Mouse (Mus musculus) liver, embryonic 16.5 days (tissue): ENCODE data around the gene Eml6. TPM values are rescaled to one million over a fixed set of nuclear protein-coding genes. Genes with fewer than 3 reads are reported as not detected.
A peak's percentile ranks its signal among the peaks of the same experiment; 100 is the strongest.

Experiments
- ATAC-seq: fragments of 200-750 bp; cut with Nextera tagmentation; 2 replicates; pipeline ENCODE4 v1.8.0; 2017; ENCODE audit warnings: low read depth, mild to moderate bottlenecking, moderate number of reproducible peaks, moderate library complexity
- H3K27ac ChIP-seq: fragments of 300-500 bp; sonication (generic); 2 replicates; pipeline ENCODE4 v1.5.1; 2014; ENCODE audit warnings: mild to moderate bottlenecking, low read length
- H3K27me3 ChIP-seq: fragments of 300-500 bp; sonication (generic); 2 replicates; pipeline ENCODE4 v1.6.1; 2014; ENCODE audit warnings: low read depth, low read length, mixed read lengths; ENCODE audit not compliant: control insufficient read depth, insufficient read depth
- H3K36me3 ChIP-seq: fragments of 300-500 bp; sonication (generic); 2 replicates; pipeline ENCODE4 v1.6.1; 2014; ENCODE audit warnings: mild to moderate bottlenecking; ENCODE audit not compliant: control insufficient read depth, insufficient read depth
- H3K4me1 ChIP-seq: fragments of 300-500 bp; sonication (generic); 2 replicates; pipeline ENCODE4 v1.6.1; 2014; ENCODE audit warnings: low read depth, low read length, mixed read lengths; ENCODE audit not compliant: control insufficient read depth
- H3K4me2 ChIP-seq: fragments of 300-500 bp; sonication (generic); 2 replicates; pipeline ENCODE4 v1.6.1; 2014; ENCODE audit warnings: low read depth, low read length, mixed read lengths
- H3K4me3 ChIP-seq: fragments of 300-500 bp; sonication (generic); 2 replicates; pipeline ENCODE4 v1.5.1; 2014; ENCODE audit warnings: low read depth, mild to moderate bottlenecking, low read length
- H3K9ac ChIP-seq: fragments of 300-500 bp; sonication (generic); 2 replicates; pipeline ENCODE4 v1.6.1; 2014; ENCODE audit warnings: low read depth, low read length
- H3K9me3 ChIP-seq: fragments of 300-500 bp; sonication (generic); replicated peaks from 2 replicates; pipeline ENCODE4 v1.6.1; 2016; ENCODE audit warnings: low read length; ENCODE audit not compliant: control insufficient read depth
- WGBS: fragments of 180-500 bp; shearing (Covaris S2); extraction: QIAGEN DNeasy Blood & Tissue Kit; methylation state at CpG from one replicate; pipeline ENCODE4 v1.1.7; 2014; ENCODE audit not compliant: insufficient replicate concordance; 5-methylcytosine and 5-hydroxymethylcytosine counted together
- polyA plus RNA-seq: library from polyadenylated mRNA; unstranded; fragments of >200 nt; fragmentation: Nextera tagmentation; extraction: Ambion mirVana; gene quantifications from 2 replicates; pipeline ENCODE4 v1.2.1, GENCODE M21; 2015

The Eml6 gene
- polyA plus RNA-seq, 1 experiment from 2014 or later, result 0.27 TPM

DNA sequence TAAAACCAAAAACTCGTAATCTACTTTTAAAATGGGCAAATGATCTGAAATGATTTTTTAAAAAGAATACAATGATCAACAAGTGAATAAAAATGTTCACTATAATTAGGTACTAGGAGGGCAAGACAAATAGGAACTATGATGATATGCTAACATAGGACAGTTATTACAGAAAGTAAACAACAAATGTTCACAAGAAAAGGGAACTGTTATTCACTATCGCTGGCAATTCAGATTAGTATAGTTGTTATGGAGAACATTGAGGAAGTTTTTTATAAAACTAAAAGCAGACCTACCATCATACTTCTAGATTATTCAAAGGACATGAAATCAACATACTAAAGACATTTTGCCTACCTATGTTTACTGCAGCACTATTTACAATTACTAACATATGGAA is 155.7 kb downstream of the Eml6 start:
- Histone ChIP-seq H3K4me2 (no peak overlapping the region), H3K27ac (no peak overlapping the region), H3K9ac (no peak overlapping the region), H3K27me3 (no peaks in the 10 kb centered on the region), H3K9me3 (no peaks in the 10 kb centered on the region), H3K36me3 (no peaks in the 10 kb centered on the region), H3K4me1 (no peaks in the 10 kb centered on the region), H3K4me3 (no peak overlapping the region)
- 65% methylated on average over 2 of the region's 2 CpGs for WGBS
- ATAC-seq, result no peak

DNA sequence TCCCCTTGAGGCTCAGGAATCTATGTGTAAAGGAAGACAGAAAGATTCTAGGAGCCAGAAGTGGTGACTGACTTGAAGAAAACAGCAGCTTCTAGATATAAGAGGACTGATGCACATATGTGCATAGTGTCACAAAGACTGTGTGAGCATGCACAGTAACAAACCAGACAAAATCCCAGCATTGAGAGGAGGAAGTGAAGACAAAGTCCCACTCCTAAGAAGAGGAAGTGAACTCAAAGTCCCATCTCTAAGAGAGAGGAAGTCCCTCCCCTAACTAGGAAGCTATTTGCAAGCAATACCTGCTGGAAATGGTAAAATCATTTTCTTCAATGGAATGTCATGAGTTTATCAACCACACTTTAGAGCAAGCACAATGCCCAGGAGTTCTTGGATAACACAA is 161.6 kb downstream of the Eml6 start:
- Histone ChIP-seq H3K4me1 (no peaks in the 10 kb centered on the region), H3K9ac (no peak overlapping the region), H3K4me2 (no peak overlapping the region), H3K27ac (no peak overlapping the region), H3K36me3 (no peaks in the 10 kb centered on the region), H3K27me3 (no peaks in the 10 kb centered on the region), H3K4me3 (no peak overlapping the region), H3K9me3 (no peaks in the 10 kb centered on the region)
- no peak for ATAC-seq

DNA sequence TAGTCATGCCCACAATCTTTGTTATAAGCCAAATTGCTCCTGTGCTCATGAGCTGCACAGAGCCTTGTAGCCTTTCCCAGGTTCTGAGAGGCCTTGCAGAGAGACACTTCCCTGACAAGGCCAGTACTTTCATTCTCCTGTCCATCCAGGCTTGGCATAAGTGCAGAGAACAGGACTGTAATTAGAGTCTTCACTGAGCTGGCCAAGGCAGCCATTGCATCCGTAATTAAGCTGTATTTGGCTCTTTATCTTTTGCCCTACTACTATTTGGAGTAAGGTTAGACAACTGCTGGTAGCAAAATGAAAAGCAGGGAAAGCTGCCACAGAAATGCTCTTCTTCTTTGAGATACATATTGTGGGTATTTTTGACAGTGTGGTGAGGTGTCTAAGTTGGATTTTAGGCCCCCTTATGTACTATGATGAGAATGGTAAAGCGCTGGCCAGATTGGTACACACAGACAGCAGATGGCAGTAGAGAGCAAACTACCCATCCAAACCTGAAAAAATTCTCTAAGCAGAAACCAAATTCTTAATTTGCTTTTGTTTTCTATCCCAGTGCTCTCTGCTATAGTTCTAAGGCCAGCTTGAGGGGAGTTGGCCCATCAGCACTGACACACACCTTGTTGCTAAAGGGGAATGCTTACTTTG is 164.0 kb downstream of the Eml6 start:
- no peaks in the 10 kb centered on the region for H3K36me3 ChIP-seq
- H3K9ac ChIP-seq, result no peak overlapping the region
- no peaks in the 10 kb centered on the region for H3K9me3 ChIP-seq
- H3K27me3 ChIP-seq, result no peaks in the 10 kb centered on the region
- no peaks in the 10 kb centered on the region for H3K4me1 ChIP-seq
- no peak for ATAC-seq
- no peak overlapping the region for H3K27ac ChIP-seq
- H3K4me2 ChIP-seq, result no peak overlapping the region
- H3K4me3 ChIP-seq, result no peak overlapping the region
- WGBS, result 50% methylated on average over 2 of the region's 2 CpGs

DNA sequence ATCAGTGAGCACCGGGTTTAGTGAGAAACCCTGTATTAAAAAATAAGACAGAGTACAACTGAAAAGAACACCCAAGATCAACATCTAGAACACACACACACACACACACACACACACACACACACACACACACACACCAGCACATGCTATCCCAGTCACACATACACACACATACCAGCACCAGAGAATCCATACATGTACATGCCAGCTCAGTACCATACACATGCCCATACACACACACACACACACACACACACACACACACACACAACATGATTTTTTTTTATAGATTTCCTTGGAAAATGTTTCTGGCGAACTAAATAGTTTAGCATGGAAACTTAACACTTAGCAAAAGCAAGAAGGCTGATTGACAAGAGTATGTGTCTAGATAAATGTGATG is 164.8 kb downstream of the Eml6 start:
- no peaks in the 10 kb centered on the region for H3K4me1 ChIP-seq
- H3K9me3 ChIP-seq, result no peaks in the 10 kb centered on the region
- H3K36me3 ChIP-seq, result no peaks in the 10 kb centered on the region
- H3K27ac ChIP-seq, result no peak overlapping the region
- no peak overlapping the region for H3K9ac ChIP-seq
- H3K27me3 ChIP-seq, result no peaks in the 10 kb centered on the region
- WGBS, result 56% methylated on average over 2 of the region's 2 CpGs
- no peak overlapping the region for H3K4me3 ChIP-seq
- ATAC-seq, result no peak
- no peak overlapping the region for H3K4me2 ChIP-seq

DNA sequence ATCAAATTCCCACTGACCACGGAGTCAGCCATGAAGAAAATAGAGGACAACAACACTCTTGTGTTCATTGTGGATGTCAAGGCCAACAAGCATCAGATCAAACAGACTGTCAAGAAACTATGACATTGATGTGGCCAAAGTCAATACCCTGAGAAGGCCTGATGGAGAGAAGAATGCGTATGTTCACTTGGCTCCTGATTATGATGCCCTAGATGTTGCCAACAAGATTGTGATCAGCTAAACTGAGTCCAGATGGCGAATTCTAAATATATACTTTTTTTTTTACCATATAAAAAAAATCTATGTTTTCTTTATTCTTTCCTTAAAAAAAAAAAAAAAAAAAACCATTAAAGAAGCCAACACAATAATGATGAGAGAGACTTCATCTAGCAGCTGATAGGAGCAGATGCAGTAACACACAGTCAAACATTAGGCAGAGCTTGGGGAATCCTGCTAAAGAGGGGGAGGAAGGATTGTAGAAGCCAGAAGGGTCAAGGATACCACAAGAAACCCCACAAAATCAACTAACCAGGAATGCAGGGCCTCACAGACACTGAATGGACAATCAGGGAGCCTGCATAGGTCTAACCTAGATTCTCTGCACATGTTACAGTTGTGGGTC is 185.1 kb downstream of the Eml6 start:
- Histone ChIP-seq H3K27ac (no peak overlapping the region), H3K9me3 (no peaks in the 10 kb centered on the region), H3K27me3 (no peaks in the 10 kb centered on the region), H3K36me3 (no peaks in the 10 kb centered on the region), H3K4me1 (no peaks in the 10 kb centered on the region), H3K9ac (no peak overlapping the region), H3K4me3 (no peak overlapping the region), H3K4me2 (no peak overlapping the region)
- 61% methylated on average over 3 of the region's 3 CpGs for WGBS
- ATAC-seq, result no peak

DNA sequence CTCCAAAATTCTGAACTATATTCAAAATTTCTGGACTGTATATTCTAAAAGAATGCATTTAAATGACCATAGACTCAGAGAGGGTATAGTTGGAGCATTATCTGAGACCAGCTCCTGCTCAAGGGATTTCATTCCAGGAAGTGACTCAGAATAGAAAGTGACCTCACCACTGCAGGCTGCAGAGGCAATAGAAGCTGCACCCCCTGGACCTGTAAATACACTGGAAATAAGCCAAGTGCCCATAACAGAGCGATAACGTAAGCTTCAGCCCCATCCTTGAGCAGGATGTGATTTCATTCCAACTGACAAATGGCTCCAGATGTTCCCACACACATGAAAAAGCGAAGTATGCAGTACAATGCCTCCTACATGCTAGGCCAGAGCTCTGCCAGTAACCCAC is 186.1 kb downstream of the Eml6 start:
- Histone ChIP-seq H3K4me3 (no peak overlapping the region), H3K4me2 (no peak overlapping the region), H3K9me3 (no peaks in the 10 kb centered on the region), H3K27me3 (no peaks in the 10 kb centered on the region), H3K4me1 (no peaks in the 10 kb centered on the region), H3K36me3 (no peaks in the 10 kb centered on the region), H3K27ac (no peak overlapping the region), H3K9ac (no peak overlapping the region)
- WGBS, result 35% methylated on average over 3 of the region's 3 CpGs
- peak; percentile 59 for ATAC-seq

DNA sequence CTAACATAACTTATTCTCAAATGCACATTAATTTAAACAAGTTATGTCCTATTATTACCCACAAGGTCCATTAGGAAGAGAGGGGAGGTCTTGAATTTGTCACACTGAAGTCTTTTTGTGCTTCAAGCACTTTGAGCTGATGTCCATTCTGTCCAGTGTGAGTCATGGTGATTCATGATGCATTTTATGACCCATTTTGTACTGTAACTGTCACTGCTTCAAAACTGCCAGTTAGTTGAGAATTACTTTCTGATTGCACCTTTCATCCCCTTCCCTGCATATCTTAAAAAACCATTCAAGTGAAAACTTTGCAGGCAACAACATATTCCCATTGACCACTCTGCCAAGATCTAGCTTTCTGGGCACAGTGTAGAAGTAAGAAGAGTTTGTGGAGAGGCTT is 188.8 kb downstream of the Eml6 start:
- H3K9ac ChIP-seq, result no peak overlapping the region
- H3K9me3 ChIP-seq, result no peaks in the 10 kb centered on the region
- no peak overlapping the region for H3K4me3 ChIP-seq
- H3K27ac ChIP-seq, result no peak overlapping the region
- no peaks in the 10 kb centered on the region for H3K4me1 ChIP-seq
- no peaks in the 10 kb centered on the region for H3K27me3 ChIP-seq
- H3K36me3 ChIP-seq, result no peaks in the 10 kb centered on the region
- no peak overlapping the region for H3K4me2 ChIP-seq
- no peak for ATAC-seq

DNA sequence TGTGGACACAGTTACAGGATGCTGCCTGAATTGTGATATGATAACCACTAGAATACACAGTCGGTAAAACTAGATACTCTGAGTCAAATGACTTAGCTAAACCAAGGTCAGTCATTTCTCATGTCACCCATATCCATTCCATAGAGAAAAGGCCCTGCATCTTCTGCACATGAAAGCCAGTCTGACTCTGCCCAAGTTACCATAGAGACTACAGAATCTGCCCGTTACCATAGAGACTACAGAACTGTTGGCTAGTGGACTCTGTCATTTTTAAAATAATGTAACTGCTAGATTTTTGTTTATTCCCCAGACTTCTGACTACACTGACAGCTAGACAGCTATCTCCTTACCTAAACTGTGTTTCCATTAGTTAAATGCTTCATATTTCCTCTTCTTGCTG is 198.1 kb downstream of the Eml6 start:
- Histone ChIP-seq H3K4me3 (no peak overlapping the region), H3K9ac (no peak overlapping the region), H3K9me3 (no peaks in the 10 kb centered on the region), H3K4me2 (no peak overlapping the region), H3K27me3 (peaks cover 20% of the 10 kb centered on the region), H3K4me1 (no peaks in the 10 kb centered on the region), H3K27ac (no peak overlapping the region), H3K36me3 (no peaks in the 10 kb centered on the region)
- WGBS, result 44% methylated on average over 2 of the region's 2 CpGs
- no peak for ATAC-seq

DNA sequence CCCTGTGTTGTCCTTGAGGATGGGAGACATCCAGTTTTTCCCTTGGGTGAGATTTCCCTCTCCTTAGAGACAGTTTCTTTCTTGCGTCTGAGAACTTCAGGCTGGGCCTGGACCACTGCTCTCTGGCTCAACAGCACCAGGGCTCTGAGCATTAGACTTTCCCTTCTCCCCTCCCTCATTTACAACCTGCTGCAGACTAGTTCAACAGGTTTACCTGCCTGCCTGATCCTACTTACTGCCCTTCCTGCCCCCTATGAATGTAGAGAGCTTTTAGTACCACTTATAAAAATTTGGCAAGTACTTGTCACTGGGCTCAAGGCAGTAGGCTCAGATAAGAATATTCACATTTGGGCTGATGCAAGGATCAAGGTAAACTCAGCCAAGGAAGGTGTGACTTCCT is 199.8 kb downstream of the Eml6 start:
- Histone ChIP-seq H3K4me1 (no peaks in the 10 kb centered on the region), H3K27ac (no peak overlapping the region), H3K9me3 (no peaks in the 10 kb centered on the region), H3K36me3 (no peaks in the 10 kb centered on the region), H3K9ac (no peak overlapping the region), H3K4me3 (no peak overlapping the region), H3K27me3 (peaks cover 20% of the 10 kb centered on the region), H3K4me2 (no peak overlapping the region)
- 82% methylated on average over 1 of the region's 1 CpGs for WGBS
- ATAC-seq, result no peak
